Mouse (Mus musculus) kidney, adult 9 months (tissue): ENCODE measurements at regions not wholly inside any gene's neighbourhood (a gene's known extent, or its start where the extent isn't known, plus 50 kb on each side); places are given as distances from the start of the nearest gene placed in this dataset.

ENCODE experiments used
- DNase-seq: peaks from one replicate; pipeline ENCODE4 v3.0.0; 2022

GRCm38 (mm10) chr6:71012436-71012822 is 56.1 kb downstream of the Foxi3 start:
- no peak for DNase-seq

GRCm38 (mm10) chr6:71012823-71013461 is 56.6 kb downstream of the Foxi3 start:
- peak; percentile 19 for DNase-seq

GRCm38 (mm10) chr6:71016388-71016787 is 60.1 kb downstream of the Foxi3 start:
- DNase-seq: no peak

- DNase-seq: no peak
These were observed 65.0 kb downstream of the Foxi3 start for GRCm38 (mm10) chr6:71021353-71021752.

- no peak for DNase-seq
These were observed 69.1 kb downstream of the Foxi3 start for GRCm38 (mm10) chr6:71025472-71025871.

- DNase-seq: no peak
These were observed 73.3 kb downstream of the Foxi3 start for GRCm38 (mm10) chr6:71029663-71030062.

GRCm38 (mm10) chr6:71030541-71030940 is 74.2 kb downstream of the Foxi3 start:
- DNase-seq: peak; percentile 44

GRCm38 (mm10) chr6:71044241-71044640 is 87.9 kb downstream of the Foxi3 start:
- DNase-seq: no peak

GRCm38 (mm10) chr6:71045261-71045660 is 88.9 kb downstream of the Foxi3 start:
- DNase-seq: no peak

- no peak for DNase-seq
These were observed 92.1 kb downstream of the Foxi3 start for GRCm38 (mm10) chr6:71048199-71049094.

GRCm38 (mm10) chr6:71050248-71050647 is 93.9 kb downstream of the Foxi3 start:
- no peak for DNase-seq

- DNase-seq: no peak
These were observed 93.5 kb downstream of the Thnsl2 start for GRCm38 (mm10) chr6:71050754-71051213.

- no peak for DNase-seq
These were observed 86.9 kb downstream of the Thnsl2 start for GRCm38 (mm10) chr6:71057209-71057858.

GRCm38 (mm10) chr6:71060116-71060515 is 84.1 kb downstream of the Thnsl2 start:
- no peak for DNase-seq

- DNase-seq: no peak
These were observed 81.3 kb downstream of the Thnsl2 start for GRCm38 (mm10) chr6:71062980-71063379.

GRCm38 (mm10) chr6:71065428-71065827 is 78.8 kb downstream of the Thnsl2 start:
- DNase-seq: no peak

- no peak for DNase-seq
These were observed 75.0 kb downstream of the Thnsl2 start for GRCm38 (mm10) chr6:71069229-71069628.

- DNase-seq: no peak
These were observed 69.4 kb downstream of the Thnsl2 start for GRCm38 (mm10) chr6:71074789-71075191.
